Mouse (Mus musculus) ES-Bruce4 (cell line): Measurements from ENCODE around the gene V1ra8.
"Not testable (repeated sequence)": the region's sequence is repeated elsewhere in the genome, so short reads cannot be mapped to it uniquely, and the experiment has no call there.

Experiments
- CTCF ChIP-seq: IDR thresholded peaks from one replicate; pipeline ENCODE4 v1.8.1; 2011; ENCODE audit warnings: low read depth, low read length
- EP300 ChIP-seq: IDR thresholded peaks from 2 replicates; pipeline ENCODE4 v1.6.1; 2011; ENCODE audit warnings: low read depth, low read length; ENCODE audit not compliant: insufficient read depth
- POLR2A ChIP-seq: IDR thresholded peaks from one replicate; pipeline ENCODE4 v1.8.1; 2011; ENCODE audit warnings: low read length; ENCODE audit not compliant: insufficient read depth

GRCm38 (mm10) chr6:90202493-90202892 lies at the start of gene V1ra8:
- not testable (repeated sequence) for TF ChIP-seq CTCF, EP300, POLR2A
